In genomic region chr14:48907403-48907973, GRCm38 (mm10) we compare ENCODE assay signal across 14 mouse cellular contexts.
DNase-seq lines count a peak whose midpoint lies in the region; ATAC-seq lines count a peak whose summit lies in the region.
"Had no signal": no experiment of that assay in that cellular context is flagged by ENCODE, and none has a peak within 500 bp of the region (broad histone marks: within the 10 kb centered on the region; RNA-seq: fewer than 3 reads in every experiment).

No protein-coding gene starts in this region.

- no peak overlapping the region for H3K4me2 ChIP-seq in forebrain, embryonic 12.5 days
- H3K4me2 ChIP-seq in midbrain, embryonic 15.5 days: no peak overlapping the region
- H3K4me2 ChIP-seq: liver, embryonic 13.5 days; stomach, embryonic 15.5 days had no signal

- peaks cover 2% of the 10 kb centered on the region; the same call in 1 of the 2 replicates for H3K27me3 ChIP-seq in forebrain, embryonic 12.5 days
- H3K27me3 ChIP-seq in midbrain, embryonic 15.5 days (replicated peaks): no peaks in the 10 kb centered on the region
- H3K27me3 ChIP-seq: liver, embryonic 13.5 days; stomach, embryonic 15.5 days had no signal

- H3K4me3 ChIP-seq in forebrain, embryonic 12.5 days (replicated peaks): no peak overlapping the region
- no peak overlapping the region for H3K4me3 ChIP-seq in midbrain, embryonic 15.5 days
- H3K4me3 ChIP-seq: liver, embryonic 13.5 days; stomach, embryonic 15.5 days had no signal

- intact Hi-C loops in left cerebral cortex, postnatal 4 days (cut with DNase I): no loop called here

- 70% methylated on average over 6 of the region's 6 CpGs for WGBS in forebrain, embryonic 12.5 days
- 49% methylated on average over 6 of the region's 6 CpGs for WGBS in midbrain, embryonic 15.5 days

- no peaks in the 10 kb centered on the region for H3K9me3 ChIP-seq in forebrain, embryonic 12.5 days
- no peaks in the 10 kb centered on the region for H3K9me3 ChIP-seq in midbrain, embryonic 15.5 days
- H3K9me3 ChIP-seq: liver, embryonic 13.5 days; stomach, embryonic 15.5 days had no signal

- H3K9ac ChIP-seq in forebrain, embryonic 12.5 days: no peak overlapping the region
- no peak overlapping the region for H3K9ac ChIP-seq in midbrain, embryonic 15.5 days
- H3K9ac ChIP-seq: liver, embryonic 13.5 days; stomach, embryonic 15.5 days had no signal

- no peaks in the 10 kb centered on the region for H3K36me3 ChIP-seq in forebrain, embryonic 12.5 days (replicated peaks)
- no peaks in the 10 kb centered on the region for H3K36me3 ChIP-seq in midbrain, embryonic 15.5 days (replicated peaks)
- H3K36me3 ChIP-seq: liver, embryonic 13.5 days; stomach, embryonic 15.5 days had no signal

- peaks cover 20% of the 10 kb centered on the region for H3K4me1 ChIP-seq in forebrain, embryonic 12.5 days
- H3K4me1 ChIP-seq in midbrain, embryonic 15.5 days: peaks cover 14% of the 10 kb centered on the region; the same call in 1 of the 2 replicates
- H3K4me1 ChIP-seq: liver, embryonic 13.5 days; stomach, embryonic 15.5 days had no signal

- peak; percentile 55; the same call in 1 of the 2 replicates for ATAC-seq in forebrain, embryonic 12.5 days (ENCODE audit: low FRiP score)
- peak; percentile 65 for ATAC-seq in midbrain, embryonic 15.5 days (replicated peaks)
- ATAC-seq: intestine, postnatal 0 days; Patski had no signal

- DNase-seq in left cerebral cortex, postnatal 4 days: peak; percentile 94
- no peak for DNase-seq in left cerebral cortex, adult 9 months (ENCODE audit: low spot score in 2 of 2)
- peak; percentile 97 for DNase-seq in cerebellum, adult 18-20 months
- DNase-seq in gastrocnemius, postnatal 4 days (ENCODE audit: low spot score in 2 of 2): no peak
- no peak for DNase-seq in urinary bladder, adult 2 months (ENCODE audit: low spot score)
- DNase-seq: heart, adult 18-20 months; liver, embryonic 13.5 days; lung, postnatal 14 days; thymus, postnatal 36 days had no signal

- no peak overlapping the region for H3K27ac ChIP-seq in forebrain, embryonic 12.5 days
- peak overlapping the region; percentile 30; the same call in 1 of the 2 replicates for H3K27ac ChIP-seq in midbrain, embryonic 15.5 days
- H3K27ac ChIP-seq: liver, embryonic 13.5 days; stomach, embryonic 15.5 days had no signal

Comparison
In these comparisons a context has a peak if more than half of its experiments do, and no peak if none do; other contexts are left out.
1. DNase-seq: peak in left cerebral cortex, postnatal 4 days (single experiment) and cerebellum, adult 18-20 months (2 of 2); none in left cerebral cortex, adult 9 months (0 of 2), gastrocnemius, postnatal 4 days (0 of 2) and urinary bladder, adult 2 months (single experiment).